Mouse (Mus musculus) small intestine, adult 2 months (tissue): Measurements from ENCODE around the gene Eaf2. TPM values are rescaled to one million over a fixed set of nuclear protein-coding genes. Genes with fewer than 3 reads are reported as not detected.

Experiments
- H3K27ac ChIP-seq: fragments of 200-500 bp; 2 replicates; pipeline ENCODE4 v1.5.1; 2012; ENCODE audit warnings: low read depth, low read length, control low read depth, inconsistent platforms; ENCODE audit not compliant: insufficient read depth
- H3K27me3 ChIP-seq: fragments of 200-500 bp; 2 replicates; pipeline ENCODE4 v1.6.1; 2012; ENCODE audit warnings: mild to moderate bottlenecking, moderate library complexity, low read length, inconsistent platforms; ENCODE audit not compliant: control insufficient read depth, insufficient read depth
- H3K36me3 ChIP-seq: fragments of 200-500 bp; 2 replicates; pipeline ENCODE4 v1.6.1; 2012; ENCODE audit warnings: mild to moderate bottlenecking, low read length, control low read depth, inconsistent platforms; ENCODE audit not compliant: control insufficient read depth, insufficient read depth
- H3K4me1 ChIP-seq: fragments of 200-500 bp; 2 replicates; pipeline ENCODE4 v1.6.1; 2012; ENCODE audit warnings: low read length, inconsistent platforms, mixed read lengths; ENCODE audit not compliant: control insufficient read depth, insufficient read depth, insufficient read length
- H3K4me3 ChIP-seq: fragments of 200-500 bp; 2 replicates; pipeline ENCODE4 v1.5.1; 2012; ENCODE audit warnings: low read depth, mild to moderate bottlenecking, control low read depth, inconsistent platforms, low read length, moderate library complexity
- CTCF ChIP-seq: fragments of 200-500 bp; IDR thresholded peaks from 2 replicates; pipeline ENCODE4 v1.5.1; 2012; ENCODE audit warnings: low read depth, mild to moderate bottlenecking, control low read depth, inconsistent platforms, low read length, moderate library complexity, mixed read lengths; ENCODE audit not compliant: insufficient replicate concordance, insufficient read length; ENCODE audit errors: extremely low read depth
- POLR2A ChIP-seq: fragments of 200-500 bp; IDR thresholded peaks from 2 replicates; pipeline ENCODE4 v1.6.1; 2012; ENCODE audit warnings: low read depth, mild to moderate bottlenecking, control low read depth, inconsistent platforms, low read length, moderate library complexity
- WGBS: fragments of 180-500 bp; shearing (Covaris S2); methylation state at CpG from one replicate; pipeline ENCODE4 v1.1.7; 2018; 5-methylcytosine and 5-hydroxymethylcytosine counted together
- polyA plus RNA-seq: library from polyadenylated mRNA; depleted of rRNA; stranded (reverse); fragments of >200 nt; gene quantifications from 2 replicates; pipeline ENCODE4 v1.2.3, GENCODE M21; 2012

Eaf2 gene
- polyA plus RNA-seq, 1 experiment: 2.4 TPM

DNA sequence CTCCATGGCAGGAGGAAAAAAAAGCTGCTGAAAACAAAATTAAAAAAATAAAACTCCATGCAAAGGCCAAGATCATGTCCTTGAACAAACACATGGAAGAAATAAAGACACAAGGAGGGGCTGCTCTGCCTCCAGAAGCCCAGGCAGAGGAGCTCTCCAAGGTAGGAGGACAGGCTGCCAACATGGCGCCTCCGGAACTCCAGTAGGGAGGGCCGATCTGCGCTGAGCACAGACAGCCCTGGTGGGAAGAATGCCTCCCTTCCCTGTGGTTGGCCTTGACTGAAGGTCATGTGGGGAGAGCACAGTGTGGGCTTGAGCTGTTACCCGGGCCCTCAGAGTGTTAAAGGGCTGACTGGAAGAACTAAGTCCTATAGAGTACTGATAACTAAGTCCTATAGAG is 12.7 kb upstream of the Eaf2 start:
- Histone ChIP-seq H3K27ac (no peak overlapping the region), H3K27me3 (no peaks in the 10 kb centered on the region), H3K4me1 (no peaks in the 10 kb centered on the region), H3K36me3 (peaks cover 49% of the 10 kb centered on the region), H3K4me3 (no peak overlapping the region)
- 87% methylated on average over 5 of the region's 5 CpGs for WGBS
- no peak for TF ChIP-seq POLR2A
- no peak for TF ChIP-seq CTCF

DNA sequence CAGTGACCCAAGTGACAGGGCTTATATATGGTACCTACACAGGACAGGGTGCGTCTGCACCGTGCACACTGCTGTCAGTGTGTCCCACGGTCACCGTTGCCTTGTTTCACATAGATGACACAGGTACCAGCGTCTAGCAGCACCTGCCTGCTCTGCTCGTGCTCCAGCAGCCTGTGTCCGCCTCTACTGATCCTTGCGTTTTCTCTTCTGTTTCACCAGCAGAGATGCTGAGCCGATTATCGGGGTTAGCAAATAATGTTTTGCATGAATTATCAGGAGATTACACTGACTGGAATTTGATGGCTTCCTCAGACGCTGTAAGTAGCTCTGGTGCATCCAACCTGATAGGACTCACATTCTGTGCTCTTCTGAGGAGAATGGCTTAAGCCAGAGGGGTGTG is 11.1 kb upstream of the Eaf2 start:
- no peaks in the 10 kb centered on the region for H3K27me3 ChIP-seq
- H3K36me3 ChIP-seq: peaks cover 41% of the 10 kb centered on the region
- no peak overlapping the region for H3K27ac ChIP-seq
- TF ChIP-seq CTCF: no peak
- TF ChIP-seq POLR2A: no peak
- no peaks in the 10 kb centered on the region for H3K4me1 ChIP-seq
- 93% methylated on average over 11 of the region's 11 CpGs for WGBS
- no peak overlapping the region for H3K4me3 ChIP-seq

DNA sequence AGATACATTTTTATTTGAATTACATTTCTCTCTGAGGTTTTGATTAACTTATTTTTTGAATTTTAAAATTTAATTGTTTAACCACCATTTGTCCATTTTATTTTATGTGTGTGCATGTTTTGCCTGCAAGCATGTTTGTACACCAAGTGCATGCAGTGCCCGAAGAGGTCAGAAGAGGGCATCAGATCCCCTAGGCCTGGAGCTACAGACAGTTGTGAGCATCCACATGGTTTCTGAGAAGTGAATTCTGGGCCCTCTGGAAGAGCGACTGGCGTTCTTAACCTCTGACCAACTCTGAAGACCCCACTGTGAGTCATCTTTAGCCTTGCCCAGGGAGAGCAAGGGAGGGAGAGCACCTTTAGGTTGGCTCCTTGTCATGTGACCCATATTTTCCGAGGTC is 10.1 kb upstream of the Eaf2 start:
- Histone ChIP-seq H3K4me1 (no peaks in the 10 kb centered on the region; the same call in 1 of the 2 replicates), H3K27ac (no peak overlapping the region), H3K4me3 (no peak overlapping the region), H3K27me3 (no peaks in the 10 kb centered on the region), H3K36me3 (peaks cover 34% of the 10 kb centered on the region)
- 92% methylated on average over 4 of the region's 4 CpGs for WGBS
- TF ChIP-seq CTCF (no peak), POLR2A (no peak)

DNA sequence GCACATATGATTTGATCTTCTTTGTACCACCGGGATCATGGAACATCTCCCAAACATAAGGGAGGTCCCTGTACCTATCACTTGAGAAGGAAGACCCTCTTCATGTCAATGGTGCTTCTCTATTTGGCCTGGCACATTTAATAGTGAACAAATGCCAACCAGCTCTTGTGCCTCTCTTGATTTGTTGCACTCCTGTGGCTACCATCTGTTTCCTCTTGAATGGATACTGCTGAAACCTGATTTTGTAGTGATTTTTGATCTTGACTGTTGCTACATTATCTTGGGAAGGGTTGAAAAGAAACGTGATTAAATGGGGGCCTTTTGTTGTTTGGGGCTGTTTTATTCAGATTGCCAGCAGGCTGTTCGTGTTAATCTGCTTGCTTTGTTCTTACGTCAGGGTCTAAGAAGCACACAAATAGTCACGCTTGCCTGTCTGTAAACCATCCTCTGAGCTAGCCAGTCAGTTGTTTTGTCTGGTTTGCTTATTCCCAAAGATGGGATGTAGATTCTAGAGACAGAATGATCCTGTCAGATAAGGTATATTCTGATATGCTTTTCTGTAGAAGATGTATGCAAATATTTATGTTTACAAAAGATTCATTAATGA is 8.0 kb upstream of the Eaf2 start:
- Histone ChIP-seq H3K27ac (no peak overlapping the region), H3K4me1 (peaks cover 11% of the 10 kb centered on the region; the same call in 1 of the 2 replicates), H3K4me3 (no peak overlapping the region), H3K27me3 (no peaks in the 10 kb centered on the region), H3K36me3 (peaks cover 19% of the 10 kb centered on the region)
- WGBS: 83% methylated on average over 5 of the region's 5 CpGs
- TF ChIP-seq CTCF: no peak
- no peak for TF ChIP-seq POLR2A

DNA sequence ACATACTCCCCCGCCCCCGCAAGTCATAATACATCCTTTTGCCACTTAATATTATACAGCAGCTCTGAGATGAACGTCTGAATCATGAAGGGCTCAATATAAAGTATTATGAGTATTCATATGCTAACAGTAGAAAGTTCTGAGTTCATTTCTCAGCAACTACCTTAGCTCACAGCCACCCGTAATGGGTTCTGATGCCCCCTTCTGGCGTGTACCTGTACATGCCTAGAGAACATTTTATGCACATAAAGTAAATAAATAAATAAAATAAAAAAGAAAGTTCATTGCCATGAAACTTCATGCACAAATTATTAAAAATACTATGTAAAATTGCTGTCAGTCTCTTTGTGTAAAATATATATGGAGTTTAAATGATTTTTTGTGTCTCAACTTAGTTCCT is 2.5 kb upstream of the Eaf2 start:
- WGBS: 63% methylated on average over 5 of the region's 5 CpGs
- Histone ChIP-seq H3K27ac (no peak overlapping the region), H3K27me3 (no peaks in the 10 kb centered on the region), H3K4me3 (no peak overlapping the region), H3K36me3 (no peaks in the 10 kb centered on the region), H3K4me1 (peaks cover 11% of the 10 kb centered on the region; the same call in 1 of the 2 replicates)
- TF ChIP-seq CTCF (no peak), POLR2A (no peak)

DNA sequence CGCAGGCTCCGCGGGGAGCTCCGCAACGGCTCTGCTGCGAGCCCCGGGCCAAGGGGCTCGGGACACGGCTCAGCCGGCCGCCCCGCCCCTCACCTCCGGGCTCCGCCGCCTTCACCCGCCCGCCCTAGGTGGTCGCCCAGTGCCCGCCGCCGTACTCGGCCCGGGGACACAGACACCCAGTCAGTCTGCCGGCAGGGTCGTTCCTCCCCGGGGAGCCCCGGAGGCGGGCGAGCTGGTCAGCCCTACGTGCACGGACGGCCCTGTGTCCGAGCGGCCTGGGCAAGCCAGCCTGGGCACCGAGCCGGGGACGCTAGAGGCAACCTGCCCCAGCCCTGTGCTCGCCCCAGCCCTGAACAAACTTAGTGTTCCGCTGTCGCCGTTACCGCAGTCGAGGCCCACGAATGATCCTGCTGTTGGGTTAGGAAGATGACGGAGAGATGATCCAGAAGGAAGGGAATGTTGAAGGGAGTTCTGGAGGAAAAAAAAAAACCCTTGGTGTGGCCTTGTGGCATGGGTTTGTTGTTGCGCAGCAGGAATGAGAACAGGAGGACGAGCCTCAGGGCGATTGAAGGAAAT is 561 bp upstream of the Eaf2 start:
- peak overlapping the region; percentile 87 for H3K4me3 ChIP-seq
- H3K4me1 ChIP-seq: peaks cover 11% of the 10 kb centered on the region; the same call in 1 of the 2 replicates
- peak overlapping the region; percentile 23 for H3K27ac ChIP-seq
- no peaks in the 10 kb centered on the region for H3K27me3 ChIP-seq
- TF ChIP-seq POLR2A: no peak
- no peak for TF ChIP-seq CTCF
- WGBS: under 1% methylated on average over 48 of the region's 48 CpGs
- no peaks in the 10 kb centered on the region for H3K36me3 ChIP-seq

DNA sequence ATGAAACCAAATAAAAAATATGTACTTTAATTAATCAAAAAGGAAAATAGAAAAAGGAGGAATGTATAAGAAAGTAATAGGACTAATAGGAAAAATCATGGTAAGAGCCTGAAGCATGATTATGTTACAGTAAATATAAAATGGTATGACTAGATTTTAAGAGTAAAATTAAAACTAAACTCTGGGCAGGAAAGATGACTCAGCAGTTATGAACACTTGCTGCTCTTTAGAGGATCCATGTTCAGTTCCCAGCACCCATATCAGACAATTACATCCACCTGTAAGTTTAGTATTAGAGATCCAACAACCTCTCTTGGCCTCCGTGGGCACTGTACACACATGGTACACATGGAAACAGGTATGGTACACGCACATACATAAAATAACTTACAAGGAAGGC is 5.4 kb downstream of the Eaf2 start:
- Histone ChIP-seq H3K4me1 (no peaks in the 10 kb centered on the region; the same call in 1 of the 2 replicates), H3K36me3 (no peaks in the 10 kb centered on the region), H3K27ac (no peak overlapping the region), H3K4me3 (no peak overlapping the region), H3K27me3 (no peaks in the 10 kb centered on the region)
- WGBS: 91% methylated on average over 2 of the region's 2 CpGs
- TF ChIP-seq POLR2A: no peak
- TF ChIP-seq CTCF: no peak
